Mouse (Mus musculus) thymus, postnatal 10 days (tissue): ENCODE data around the gene Olfr847.

Source experiments
- DNase-seq, 2 experiments: peaks; one replicate each; pipeline ENCODE4 v3.0.0; 2021; ENCODE audit warnings: low spot score in 2 of 2

Olfr847 gene

GRCm38 (mm10) chr9:19378569-19378968 is at the start of gene Olfr847:
TSS of gene Olfr847 (minus strand) at chr9:19378669.
- DNase-seq = no peak

GRCm38 (mm10) chr9:19363905-19364304 is 14.6 kb downstream of the Olfr847 start, which contains the start of gene Olfr846:
TSS of gene Olfr846 (minus strand) at chr9:19364005.
- DNase-seq = no peak

- no peak for DNase-seq
Measured at GRCm38 (mm10) chr9:19336157-19336556, 42.3 kb downstream of the Olfr847 start, which contains the start of gene Olfr845. TSS of gene Olfr845 (plus strand) at chr9:19336457.
